ENCODE assay signal across 10 mouse cellular contexts in genomic region chr7:27260856-27261255, GRCm38 (mm10). TPM values are rescaled to one million over a fixed set of nuclear protein-coding genes. Genes with fewer than 3 reads are reported as not detected.
DNase-seq lines count a peak whose midpoint lies in the region; ATAC-seq and TF ChIP-seq lines count a peak whose summit lies in the region.
"Had no signal": no experiment of that assay in that cellular context is flagged by ENCODE, and none has a peak within 500 bp of the region (broad histone marks: within the 10 kb centered on the region; RNA-seq: fewer than 3 reads in every experiment).

No protein-coding gene starts in this region.

- H3K27ac ChIP-seq in layer of hippocampus, adult 2 months: peak overlapping the region; percentile 95
- no peak overlapping the region for H3K27ac ChIP-seq in forebrain, embryonic 16.5 days (ENCODE audit: low read length)
- H3K27ac ChIP-seq in midbrain, embryonic 14.5 days (replicated peaks; ENCODE audit: low read depth, low read length): 0 out of 2 replicates have a peak overlapping the region, but pooled peaks have one; percentile 94

- no peaks in the 10 kb centered on the region for H3K9me3 ChIP-seq in forebrain, embryonic 16.5 days (ENCODE audit: control insufficient read depth, low read length)
- no peaks in the 10 kb centered on the region for H3K9me3 ChIP-seq in midbrain, embryonic 14.5 days (ENCODE audit: control insufficient read depth, low read length)

- H3K9ac ChIP-seq in forebrain, embryonic 16.5 days (replicated peaks; ENCODE audit: low read depth, low read length): no peak overlapping the region
- H3K9ac ChIP-seq in midbrain, embryonic 14.5 days (replicated peaks; ENCODE audit: low read length): 0 out of 2 replicates have a peak overlapping the region, but pooled peaks have one; percentile 95

- H3K4me1 ChIP-seq in forebrain, embryonic 16.5 days (replicated peaks; ENCODE audit: control insufficient read depth, insufficient read depth, low read length): peaks cover 40% of the 10 kb centered on the region
- H3K4me1 ChIP-seq in midbrain, embryonic 14.5 days (ENCODE audit: control insufficient read depth, insufficient read depth, low read length): peaks cover 31% of the 10 kb centered on the region

- peaks cover 19% of the 10 kb centered on the region for H3K36me3 ChIP-seq in forebrain, embryonic 16.5 days (ENCODE audit: control insufficient read depth, insufficient read depth)
- peaks cover 40% of the 10 kb centered on the region for H3K36me3 ChIP-seq in midbrain, embryonic 14.5 days (ENCODE audit: control insufficient read depth, insufficient read depth, low read length)

- ATAC-seq in forebrain, embryonic 16.5 days: no peak
- no peak for ATAC-seq in midbrain, embryonic 14.5 days (ENCODE audit: low FRiP score, low TSS enrichment)
- ATAC-seq: intestine, postnatal 0 days had no signal

- peak; percentile 43 to 71 for DNase-seq in layer of hippocampus, adult 2 months (ENCODE audit: low spot score in 2 of 2)
- no peak for DNase-seq in layer of hippocampus, adult 9-11 months
- peak; percentile 54 to 60 for DNase-seq in cerebellum, postnatal 25 days
- DNase-seq in midbrain, embryonic 14.5 days: no peak
- DNase-seq in urinary bladder, postnatal 36 days (ENCODE audit: low spot score in 2 of 2): no peak
- DNase-seq in spleen, postnatal 4 days (ENCODE audit: low spot score in 2 of 2): no peak
- no peak for DNase-seq in yolk sac, embryonic 10.5 days (ENCODE audit: low spot score)
- DNase-seq: heart, adult 18-20 months had no signal

- WGBS in forebrain, embryonic 16.5 days: 50% methylated on average over 7 of the region's 7 CpGs
- 59% methylated on average over 7 of the region's 7 CpGs for WGBS in midbrain, embryonic 14.5 days

- no peak for TF ChIP-seq CTCF in layer of hippocampus, adult 2 months (conservative IDR thresholded peaks at IDR 0.05)

- H3K4me2 ChIP-seq in forebrain, embryonic 16.5 days (ENCODE audit: low read length): peak overlapping the region; percentile 84
- peak overlapping the region; percentile 83 for H3K4me2 ChIP-seq in midbrain, embryonic 14.5 days (ENCODE audit: low read length)

- H3K27me3 ChIP-seq in forebrain, embryonic 16.5 days (replicated peaks; ENCODE audit: control insufficient read depth, insufficient read depth, low read length): no peaks in the 10 kb centered on the region
- H3K27me3 ChIP-seq in midbrain, embryonic 14.5 days (ENCODE audit: control insufficient read depth, insufficient read depth, low read length): no peaks in the 10 kb centered on the region

- H3K4me3 ChIP-seq in layer of hippocampus, adult 2 months: peak overlapping the region; percentile 89
- H3K4me3 ChIP-seq in forebrain, embryonic 16.5 days (replicated peaks; ENCODE audit: low read length): peak overlapping the region; percentile 60; the same call in 1 of the 2 replicates
- H3K4me3 ChIP-seq in midbrain, embryonic 14.5 days (replicated peaks; ENCODE audit: low read depth, low read length): peak overlapping the region; percentile 84

RNA-seq across cellular contexts. Expression of gene Numbl, which starts 2.6 kb away (rescaled TPM):
- total RNA-seq in layer of hippocampus, adult 2 months (2021): 100 to 1,000 TPM; 135 to 148 TPM
- 42.2 and 43.3 TPM in 2 replicates for polyA plus RNA-seq in forebrain, embryonic 16.5 days (2015; fragmentation: Nextera tagmentation; extraction: Ambion mirVana)
- 33.7 and 50.1 TPM in 2 replicates for polyA plus RNA-seq in midbrain, embryonic 14.5 days (2014; fragmentation: Nextera tagmentation; extraction: Ambion mirVana)

RNA-seq across cellular contexts. Expression of gene Coq8b, which starts 28.0 kb away (rescaled TPM):
- 10 to 100 TPM; 36.1 to 37.9 TPM for total RNA-seq in layer of hippocampus, adult 2 months (2021)
- polyA plus RNA-seq in forebrain, embryonic 16.5 days (2015; fragmentation: Nextera tagmentation; extraction: Ambion mirVana): 26.3 and 27.2 TPM in 2 replicates
- 19.8 and 22.6 TPM in 2 replicates for polyA plus RNA-seq in midbrain, embryonic 14.5 days (2014; fragmentation: Nextera tagmentation; extraction: Ambion mirVana)

RNA-seq across cellular contexts. Expression of gene Itpkc, which starts 32.4 kb away (rescaled TPM):
- 1 to 10 TPM; 8.5 to 9.1 TPM for total RNA-seq in layer of hippocampus, adult 2 months (2021)
- 6.2 and 6.4 TPM in 2 replicates for polyA plus RNA-seq in forebrain, embryonic 16.5 days (2015; fragmentation: Nextera tagmentation; extraction: Ambion mirVana)
- polyA plus RNA-seq in midbrain, embryonic 14.5 days (2014; fragmentation: Nextera tagmentation; extraction: Ambion mirVana): 7.3 and 7.4 TPM in 2 replicates

Comparison
In these comparisons a context has a peak if more than half of its experiments do, and no peak if none do; other contexts are left out.
1. DNase-seq: peak in layer of hippocampus, adult 2 months (2 of 2) and cerebellum, postnatal 25 days (2 of 2); none in layer of hippocampus, adult 9-11 months (single experiment), midbrain, embryonic 14.5 days (single experiment), urinary bladder, postnatal 36 days (0 of 2), spleen, postnatal 4 days (0 of 2) and yolk sac, embryonic 10.5 days (single experiment).
2. Peak in every context shown above with its lines, with median percentiles within 50 percentile points of each other: H3K4me3 ChIP-seq.